Mouse (Mus musculus): Measurements from ENCODE around the gene Cfap45.

Cfap45 gene

GRCm38 (mm10) chr1:172551009-172551408 is 30.4 kb downstream of the Cfap45 start:
- in situ Hi-C loops (cut with MboI, MseI) = loop anchor here (25.0 kb wide), 1 partner anchor 1914 kb away; the partner anchor contains the start of gene Olfml2b

GRCm38 (mm10) chr1:172552623-172553022 is 32.0 kb downstream of the Cfap45 start:
- in situ Hi-C loops (cut with MboI, MseI) = loop anchor here (25.0 kb wide), 1 partner anchor 1915 kb away; the partner anchor contains the start of gene Olfml2b

GRCm38 (mm10) chr1:172555638-172556037 is 35.0 kb downstream of the Cfap45 start, which contains the start of gene Vsig8:
Gene Vsig8, plus strand, starts transcription at chr1:172555938.
- in situ Hi-C loops (cut with MboI, MseI) = loop anchor here (25.0 kb wide), 1 partner anchor 1918 kb away; the partner anchor contains the start of gene Olfml2b

- in situ Hi-C loops (cut with MboI, MseI) = loop anchor here (25.0 kb wide), 1 partner anchor 1926 kb away; the partner anchor contains the start of gene Olfml2b
Measured at GRCm38 (mm10) chr1:172562641-172563464, 42.3 kb downstream of the Cfap45 start.

- in situ Hi-C loops (cut with MboI, MseI) = loop anchor here (25.0 kb wide), 1 partner anchor 1926 kb away; the partner anchor contains the start of gene Olfml2b
Measured at GRCm38 (mm10) chr1:172563465-172563828, 42.8 kb downstream of the Cfap45 start.

- in situ Hi-C loops (cut with MboI, MseI) = loop anchor here (25.0 kb wide), 1 partner anchor 1929 kb away; the partner anchor contains the start of gene Olfml2b
Measured at GRCm38 (mm10) chr1:172566131-172566530, 45.5 kb downstream of the Cfap45 start.

GRCm38 (mm10) chr1:172567758-172568157 is 47.2 kb downstream of the Cfap45 start:
- in situ Hi-C loops (cut with MboI, MseI) = loop anchor here (25.0 kb wide), 1 partner anchor 1930 kb away; the partner anchor contains the start of gene Olfml2b

- in situ Hi-C loops (cut with MboI, MseI) = no loop called here
Measured at GRCm38 (mm10) chr1:172580116-172580515, 59.5 kb downstream of the Cfap45 start.

GRCm38 (mm10) chr1:172582436-172582835 is 61.8 kb downstream of the Cfap45 start:
- in situ Hi-C loops (cut with MboI, MseI) = no loop called here

- in situ Hi-C loops (cut with MboI, MseI) = no loop called here
Measured at GRCm38 (mm10) chr1:172584271-172584670, 63.7 kb downstream of the Cfap45 start.

- in situ Hi-C loops (cut with MboI, MseI) = no loop called here
Measured at GRCm38 (mm10) chr1:172585026-172585425, 64.4 kb downstream of the Cfap45 start.

- in situ Hi-C loops (cut with MboI, MseI) = no loop called here
Measured at GRCm38 (mm10) chr1:172585612-172586567, 65.3 kb downstream of the Cfap45 start.

- in situ Hi-C loops (cut with MboI, MseI) = no loop called here
Measured at GRCm38 (mm10) chr1:172590385-172590784, 69.8 kb downstream of the Cfap45 start, which contains the start of gene Slamf8. Gene Slamf8, minus strand, starts transcription at chr1:172590568.

GRCm38 (mm10) chr1:172593321-172593720 is 72.7 kb downstream of the Cfap45 start:
- in situ Hi-C loops (cut with MboI, MseI) = no loop called here

- in situ Hi-C loops (cut with MboI, MseI) = no loop called here
Measured at GRCm38 (mm10) chr1:172593956-172594355, 73.4 kb downstream of the Cfap45 start.

- in situ Hi-C loops (cut with MboI, MseI) = no loop called here
Measured at GRCm38 (mm10) chr1:172594495-172594894, 73.9 kb downstream of the Cfap45 start.

Measured in T-helper 1 cell (primary cell).